Mouse (Mus musculus): ENCODE measurements at regions not wholly inside any gene's neighbourhood (a gene's known extent, or its start where the extent isn't known, plus 50 kb on each side); places are given as distances from the start of the nearest gene placed in this dataset.

DNA sequence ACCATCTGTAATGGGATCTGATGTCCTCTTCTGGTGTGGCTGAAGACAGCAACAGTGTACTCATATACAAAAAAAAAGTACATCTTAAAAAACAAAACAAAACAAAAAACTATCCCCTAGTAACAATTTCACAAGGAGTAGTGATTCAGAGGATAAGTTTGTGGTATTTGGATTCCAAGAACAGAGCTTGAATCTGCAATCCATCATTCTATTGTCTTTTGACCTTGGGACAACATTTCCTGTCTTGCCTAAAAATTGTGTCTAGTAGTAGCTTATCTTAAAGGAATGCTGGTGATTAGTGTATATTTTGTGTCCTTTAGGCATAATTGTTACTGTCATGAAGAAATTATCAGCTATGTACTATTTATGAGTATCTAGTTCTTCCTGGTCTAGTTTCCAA, 404.1 kb upstream of the Nr5a2 start:
- TF ChIP-seq ZNF384 (IDR thresholded peaks at IDR 0.05; ENCODE audit: low read depth, low read length): no peak
- no peak for TF ChIP-seq CTCF (conservative IDR thresholded peaks at IDR 0.05 in 1 of 2, IDR thresholded peaks at IDR 0.05 in 1 of 2; ENCODE audit: low read depth in 2 of 2, low read length in 2 of 2)
- no peak for TF ChIP-seq POLR2A (IDR thresholded peaks at IDR 0.05; ENCODE audit: low read depth, low read length)
- no peak for TF ChIP-seq CHD1 (IDR thresholded peaks at IDR 0.05; ENCODE audit: low read depth, low read length)
- TF ChIP-seq ZKSCAN1 (IDR thresholded peaks at IDR 0.05; ENCODE audit: borderline replicate concordance, low read depth, low read length): no peak
- TF ChIP-seq USF2 (conservative IDR thresholded peaks at IDR 0.05; ENCODE audit: low read depth, low read length): no peak
- TF ChIP-seq EP300 (IDR thresholded peaks at IDR 0.05; ENCODE audit: low read length): no peak
- no peak for TF ChIP-seq RCOR1 (conservative IDR thresholded peaks at IDR 0.05; ENCODE audit: low read depth, low read length)
- no peak for TF ChIP-seq MAX (IDR thresholded peaks at IDR 0.05; ENCODE audit: low read length)
- TF ChIP-seq JUND (conservative IDR thresholded peaks at IDR 0.05; ENCODE audit: low read depth, low read length): no peak
- TF ChIP-seq NRF1 (IDR thresholded peaks at IDR 0.05; ENCODE audit: low read depth, low read length): no peak
- no peak for TF ChIP-seq GABPA (IDR thresholded peaks at IDR 0.05; ENCODE audit: insufficient replicate concordance, low read depth, low read length)
- no peak for TF ChIP-seq USF1 (IDR thresholded peaks at IDR 0.05; ENCODE audit: low read depth, low read length)
